Mouse (Mus musculus) erythroblast, embryonic 14.5 days (primary cell): ENCODE data around the gene Wdhd1.

Experiments used
- GATA1 ChIP-seq: IDR thresholded peaks from 2 replicates; pipeline ENCODE4 v1.6.1; 2012; ENCODE audit warnings: low read length, inconsistent platforms, mixed read lengths
- TAL1 ChIP-seq: IDR thresholded peaks from 3 replicates; pipeline ENCODE4 v1.6.1; 2012; ENCODE audit warnings: low read length, inconsistent platforms, mixed read lengths

- TF ChIP-seq GATA1 (no peak), TAL1 (no peak)
Observed at GRCm38 (mm10) chr14:47273751-47274150, 2.9 kb downstream of the Wdhd1 start.
